Mouse (Mus musculus): ENCODE results near the gene Mpp1.
A peak's percentile ranks its signal among the peaks of the same experiment; 100 is the strongest.

Gene Mpp1

DNA sequence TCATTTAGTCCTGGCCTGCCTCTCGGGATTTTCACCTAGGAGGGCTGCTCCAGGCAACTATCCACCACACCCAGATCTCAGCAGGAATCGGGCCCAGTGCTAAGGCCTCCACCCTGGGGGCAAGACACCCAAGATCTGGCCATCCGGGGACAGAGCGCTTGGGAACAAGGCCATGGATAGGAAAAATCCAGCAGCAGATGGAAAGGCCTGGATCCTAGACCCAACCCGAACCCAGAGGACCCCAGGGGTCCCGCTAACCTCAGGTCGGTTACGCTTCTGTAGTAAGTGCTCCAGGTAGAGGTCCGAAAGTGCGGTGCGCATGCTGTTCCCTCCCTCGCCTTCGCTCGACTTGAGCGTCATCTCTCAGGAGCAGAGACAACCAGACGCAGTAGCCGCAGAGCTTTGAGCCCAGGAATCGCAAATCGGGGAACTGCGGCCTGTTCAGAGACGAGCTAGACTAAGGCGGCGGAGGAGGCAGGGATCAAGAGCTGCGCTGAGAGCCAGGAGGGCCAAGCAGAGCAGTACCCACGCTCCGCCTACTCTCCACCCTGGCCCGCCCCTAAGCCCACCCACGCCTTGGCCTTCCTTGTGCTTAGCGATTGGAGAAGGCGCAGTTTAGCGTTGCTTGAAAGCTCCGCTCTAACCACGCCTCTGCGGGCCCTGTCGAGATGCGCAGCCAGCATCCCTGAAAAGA is at the start of gene Mpp1:
Gene Mpp1, minus strand, starts transcription at position 550 of the 694 bp plus-strand sequence.
- DNase-seq (ENCODE audit: extremely low spot score) = peak; percentile 81

DNA sequence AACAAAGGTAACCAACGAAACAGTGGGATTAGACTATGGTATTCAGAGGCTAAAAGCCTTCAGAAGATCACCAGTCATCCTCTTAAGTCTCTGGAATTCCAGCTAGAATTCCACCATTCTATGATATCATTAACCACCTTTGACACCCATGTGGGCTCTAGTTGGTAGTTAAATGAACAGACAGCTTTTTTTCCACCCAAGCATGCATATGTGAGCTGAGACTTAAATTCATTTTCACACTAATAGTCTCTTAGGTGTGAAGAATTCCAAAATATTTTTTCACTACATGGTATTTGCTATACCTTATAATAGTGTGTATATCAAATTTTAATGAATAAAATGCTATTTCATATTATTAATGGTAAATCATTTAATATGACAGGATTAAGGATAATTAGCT is 32.9 kb upstream of the Mpp1 start, which contains the start of gene Smim9:
Gene Smim9, minus strand, starts transcription at position 101 of the 400 bp plus-strand sequence.
- DNase-seq (ENCODE audit: extremely low spot score) = no peak

DNA sequence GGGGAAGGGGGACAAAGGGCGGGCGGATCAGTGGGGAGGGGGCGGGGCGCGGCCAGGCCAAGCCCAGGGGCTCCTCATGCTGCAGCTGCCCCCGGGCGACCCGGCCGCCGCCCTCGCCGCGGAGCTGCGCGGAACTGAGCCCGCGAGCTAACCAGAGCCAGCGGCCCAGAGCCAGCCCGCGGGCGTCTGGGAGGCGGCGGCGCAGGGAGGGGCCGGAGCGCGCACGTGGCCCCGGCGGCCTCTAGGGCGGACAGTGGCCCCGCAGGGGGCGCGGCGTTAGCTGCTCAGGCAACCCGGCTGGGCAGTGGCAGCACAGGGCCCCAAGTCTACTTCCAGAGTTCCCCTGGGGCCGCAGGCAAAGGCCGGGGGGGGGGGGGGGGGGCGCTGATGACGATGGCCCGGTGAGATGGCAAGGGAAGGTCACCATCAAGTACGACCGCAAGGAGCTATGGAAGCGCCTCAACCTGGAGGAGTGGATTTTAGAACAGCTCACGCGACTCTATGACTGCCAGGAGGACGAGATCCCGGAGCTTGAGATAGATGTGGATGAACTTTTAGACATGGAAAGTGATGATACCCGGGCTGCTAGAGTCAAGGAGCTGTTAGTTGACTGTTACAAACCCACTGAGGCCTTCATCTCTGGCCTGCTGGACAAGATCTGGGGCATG is 24.9 kb upstream of the Mpp1 start:
- DNase-seq (ENCODE audit: extremely low spot score) = peak; percentile 56

DNA sequence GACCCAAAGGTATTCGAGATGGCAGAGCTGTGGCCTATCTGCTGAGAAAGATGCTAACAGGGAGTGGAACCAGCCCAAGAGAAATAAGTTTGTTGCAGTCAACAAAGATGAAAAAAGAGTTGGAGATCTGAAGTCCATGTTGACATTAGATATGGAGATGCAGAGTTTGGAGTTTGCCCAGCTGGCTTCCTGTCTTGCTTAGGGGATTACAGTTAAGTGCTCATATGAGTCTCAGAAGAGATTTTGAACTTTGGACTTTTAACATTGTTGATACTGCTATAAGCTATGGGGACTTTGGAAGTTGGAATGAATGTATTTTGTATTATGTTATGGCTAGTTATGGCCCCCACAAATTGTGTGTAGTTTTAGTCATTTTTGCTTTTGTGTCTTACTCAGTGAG is 21.4 kb upstream of the Mpp1 start:
- no peak for DNase-seq (ENCODE audit: extremely low spot score)

DNA sequence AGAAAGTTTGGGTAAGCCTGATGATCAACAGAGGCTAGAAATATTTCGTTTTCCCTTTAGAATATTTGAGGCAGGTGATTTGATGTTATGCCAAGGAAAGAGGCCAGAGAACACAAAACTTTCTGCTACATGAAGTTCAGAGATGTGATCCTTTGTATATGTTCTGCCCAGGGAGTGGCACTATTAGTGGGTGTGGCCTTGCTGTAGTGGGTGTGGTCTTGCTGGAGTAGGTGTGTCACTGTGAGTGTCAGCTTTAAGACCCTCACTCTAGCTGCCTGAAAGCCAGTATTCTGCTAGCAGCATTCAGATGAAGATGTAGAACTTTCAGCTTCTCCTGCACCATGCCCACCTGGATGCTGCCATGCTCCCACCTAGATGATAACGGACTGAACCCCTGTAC is 19.5 kb upstream of the Mpp1 start:
- DNase-seq (ENCODE audit: extremely low spot score) = no peak

DNA sequence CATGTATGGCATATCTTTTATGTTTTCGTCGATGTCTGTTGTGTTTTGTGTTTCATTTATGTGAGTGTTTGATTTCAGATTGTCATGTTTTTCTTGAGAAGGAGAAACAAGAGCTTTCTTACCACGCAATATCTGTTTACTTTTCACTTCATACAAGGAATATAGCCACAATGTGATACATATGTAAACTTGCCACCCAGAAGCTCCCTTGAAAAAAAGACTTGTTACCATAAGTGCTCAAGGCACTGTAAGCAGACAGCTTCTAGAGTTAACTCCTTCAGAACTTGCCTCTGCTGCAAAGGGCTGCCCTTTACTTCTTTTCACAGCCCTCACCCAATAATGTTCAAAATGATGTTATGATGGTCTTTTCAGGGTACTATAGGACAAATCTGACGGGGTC is 17.6 kb upstream of the Mpp1 start:
- no peak for DNase-seq (ENCODE audit: extremely low spot score)

DNA sequence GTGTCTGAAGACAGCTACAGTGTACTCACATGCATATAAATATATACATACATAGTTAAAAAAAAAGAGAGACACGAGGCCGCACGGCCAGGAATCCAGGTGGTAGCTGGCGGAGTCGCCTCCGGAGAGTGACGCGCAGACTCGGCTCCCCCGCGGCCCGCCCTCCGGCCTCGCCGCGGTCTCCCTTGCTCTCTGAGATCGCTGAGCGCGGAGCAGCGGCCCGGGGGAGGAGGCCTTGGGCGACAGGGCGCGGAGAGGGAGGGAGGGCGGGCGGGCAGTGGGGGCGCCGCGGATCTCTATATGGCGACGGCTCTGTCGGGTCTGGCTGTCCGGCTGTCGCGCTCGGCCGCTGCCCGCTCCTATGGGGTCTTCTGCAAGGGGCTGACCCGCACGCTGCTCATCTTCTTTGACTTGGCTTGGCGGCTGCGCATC is 12.3 kb upstream of the Mpp1 start:
- peak; percentile 12 for DNase-seq (ENCODE audit: extremely low spot score)

DNA sequence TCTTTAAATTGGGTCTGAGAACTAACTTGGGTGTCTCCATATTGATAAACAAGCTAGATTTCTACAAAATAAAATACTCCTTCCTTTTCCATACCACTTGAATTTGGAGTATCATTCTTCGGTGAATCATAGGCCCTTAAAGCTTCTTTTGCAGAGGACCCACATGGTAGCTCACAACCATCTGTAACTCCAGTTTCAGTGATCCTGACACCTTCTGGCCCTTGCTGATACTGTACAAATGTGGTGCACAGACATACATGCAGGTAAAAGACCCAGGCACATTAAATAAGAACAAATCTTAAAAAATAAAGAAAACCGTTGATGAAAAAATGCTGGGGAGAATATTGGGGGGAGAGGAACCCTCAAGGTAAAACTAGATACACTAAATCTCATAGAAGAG is 7.4 kb upstream of the Mpp1 start:
- DNase-seq (ENCODE audit: extremely low spot score) = no peak

DNA sequence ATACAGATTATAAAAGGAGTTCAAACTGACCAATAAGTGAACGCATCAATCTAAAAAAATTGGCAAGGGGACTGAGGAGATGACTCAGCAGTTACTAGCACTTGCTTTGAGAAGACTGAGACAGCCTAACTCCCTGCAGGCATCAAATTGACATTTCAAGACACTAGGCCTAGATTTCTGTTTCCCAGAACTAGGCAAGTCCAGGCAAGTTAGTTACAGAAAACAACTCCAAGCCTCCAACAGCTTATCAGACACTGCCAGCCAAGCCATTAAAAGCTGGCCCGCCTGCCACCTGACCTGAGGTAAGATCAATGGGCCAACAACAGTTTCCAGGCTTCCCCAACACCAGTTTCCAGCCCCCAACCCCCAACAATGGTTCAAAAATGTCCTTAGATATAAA is 6.9 kb upstream of the Mpp1 start:
- DNase-seq (ENCODE audit: extremely low spot score) = no peak

DNA sequence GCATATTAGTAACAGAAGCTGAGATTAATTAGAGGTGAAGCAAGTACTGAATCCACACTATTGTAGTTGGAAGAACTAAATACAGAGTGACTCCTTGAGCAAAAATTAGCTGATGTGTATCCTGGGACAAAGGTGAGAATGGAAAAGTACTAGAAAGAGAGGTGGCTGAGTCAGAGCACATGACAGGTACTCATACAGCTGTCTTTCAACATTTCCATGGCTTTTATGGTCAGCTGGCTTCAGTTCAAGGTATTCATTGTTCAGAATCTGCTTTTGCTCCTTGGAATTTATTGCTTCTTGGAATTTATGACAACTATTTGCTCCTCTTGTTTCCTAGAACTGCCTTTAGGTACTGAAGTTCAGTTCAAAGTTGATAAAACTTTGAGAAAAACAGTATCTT is 6.1 kb upstream of the Mpp1 start:
- DNase-seq (ENCODE audit: extremely low spot score) = no peak

DNA sequence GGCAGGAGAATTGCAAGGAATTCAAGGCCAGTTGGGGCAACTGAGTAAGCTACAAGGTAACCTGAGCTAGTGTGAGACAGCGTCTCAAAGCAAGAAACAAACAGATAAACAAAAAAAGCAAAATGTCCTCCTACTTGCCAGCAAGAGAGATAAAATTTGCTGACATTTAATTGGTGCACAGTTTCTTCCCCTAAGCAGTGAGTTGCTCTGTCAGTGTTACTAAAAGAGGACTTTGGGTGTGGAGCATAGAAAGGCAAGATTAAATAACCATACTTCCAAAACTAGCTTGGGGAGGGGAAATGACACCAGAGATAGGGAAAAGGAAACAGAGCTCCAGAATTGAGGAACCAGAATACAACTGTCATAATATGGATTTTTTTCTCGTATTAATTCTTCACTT is 1.3 kb downstream of the Mpp1 start:
- DNase-seq (ENCODE audit: extremely low spot score) = no peak

DNA sequence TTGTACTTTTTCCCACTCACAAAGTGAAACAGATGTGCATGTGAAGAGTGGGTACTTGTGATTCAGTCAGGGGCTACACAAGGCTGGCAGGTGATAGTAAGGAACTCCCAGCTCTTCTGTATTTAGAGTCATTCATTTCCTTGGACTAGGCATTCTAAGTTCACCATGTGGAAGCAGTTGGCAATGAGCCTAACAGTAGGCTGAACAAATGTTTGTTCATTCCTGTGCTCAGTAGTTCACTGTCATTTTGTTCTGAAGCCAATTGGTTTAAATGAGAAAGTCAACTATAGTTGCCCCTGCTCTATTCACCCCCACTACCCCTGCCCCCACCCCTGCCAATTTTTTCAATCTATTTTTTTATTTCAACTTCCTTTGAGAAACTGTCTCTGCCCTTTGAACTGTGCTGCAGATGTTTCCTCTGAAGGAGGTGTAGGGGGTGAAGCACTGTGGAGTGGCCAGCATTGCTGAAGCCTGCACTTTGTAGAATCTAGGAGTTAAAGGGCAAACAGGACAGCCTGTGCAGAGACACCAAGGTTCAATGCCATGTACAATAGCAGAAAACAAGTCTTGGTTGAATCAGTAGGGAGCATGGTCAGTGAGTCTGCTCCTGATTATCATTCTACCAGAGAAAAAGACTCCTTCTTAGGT is 2.4 kb downstream of the Mpp1 start:
- no peak for DNase-seq (ENCODE audit: extremely low spot score)

DNA sequence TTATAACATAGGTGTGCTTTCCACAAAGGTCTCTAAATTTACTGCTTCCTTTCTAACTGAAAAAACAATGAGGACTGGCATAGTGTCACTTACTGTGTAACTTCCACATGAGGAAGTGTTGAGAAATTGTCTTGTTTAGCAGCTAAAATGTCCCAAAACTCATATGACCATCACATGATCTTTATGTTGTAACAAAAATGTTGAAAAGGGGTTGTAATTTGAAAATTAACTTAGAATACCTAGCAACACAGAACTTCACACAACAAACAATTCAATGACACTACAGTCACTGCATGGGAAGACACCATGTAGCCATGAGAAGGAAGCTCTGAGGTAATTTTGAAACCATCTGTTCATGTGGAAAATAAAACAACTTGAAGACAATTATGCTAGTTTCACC is 3.9 kb downstream of the Mpp1 start:
- no peak for DNase-seq (ENCODE audit: extremely low spot score)

DNA sequence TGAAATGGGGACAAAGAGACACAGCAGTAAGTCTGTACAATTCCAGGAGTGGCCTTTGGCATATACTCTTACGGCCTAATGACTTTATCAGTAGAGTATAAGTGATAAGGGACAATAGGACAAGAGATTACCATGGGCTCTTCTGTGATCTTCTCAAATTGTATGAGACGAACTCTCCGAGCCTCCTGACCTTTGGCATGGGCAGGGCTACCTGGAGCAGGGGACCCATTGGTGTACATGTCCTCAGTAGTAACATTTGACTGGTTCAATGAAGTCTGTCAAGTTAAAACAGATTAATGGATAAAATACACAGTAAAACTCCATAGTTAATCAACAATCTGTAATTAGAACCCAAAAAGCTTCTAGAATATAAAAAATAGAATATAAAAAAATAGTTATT is 5.2 kb downstream of the Mpp1 start:
- no peak for DNase-seq (ENCODE audit: extremely low spot score)

DNA sequence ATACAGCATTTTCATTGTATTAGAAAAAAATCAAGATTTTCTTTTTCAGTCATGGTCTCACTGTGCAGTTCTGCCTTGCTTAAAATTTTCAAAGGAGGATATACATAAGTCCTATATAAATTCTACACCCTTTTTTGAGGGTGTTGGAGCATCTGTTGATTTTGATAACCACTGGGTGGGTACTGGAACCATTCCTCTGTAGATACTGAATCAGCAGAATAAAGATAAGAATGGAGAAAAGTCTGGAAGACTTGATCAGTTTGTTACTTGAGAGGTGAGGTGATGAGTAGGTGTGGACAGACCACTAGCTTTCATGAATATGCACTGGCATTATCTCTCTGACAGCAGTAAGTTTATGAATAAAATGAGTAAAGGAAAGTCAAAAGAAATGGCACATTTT is 15.3 kb downstream of the Mpp1 start:
- DNase-seq (ENCODE audit: extremely low spot score) = no peak

DNA sequence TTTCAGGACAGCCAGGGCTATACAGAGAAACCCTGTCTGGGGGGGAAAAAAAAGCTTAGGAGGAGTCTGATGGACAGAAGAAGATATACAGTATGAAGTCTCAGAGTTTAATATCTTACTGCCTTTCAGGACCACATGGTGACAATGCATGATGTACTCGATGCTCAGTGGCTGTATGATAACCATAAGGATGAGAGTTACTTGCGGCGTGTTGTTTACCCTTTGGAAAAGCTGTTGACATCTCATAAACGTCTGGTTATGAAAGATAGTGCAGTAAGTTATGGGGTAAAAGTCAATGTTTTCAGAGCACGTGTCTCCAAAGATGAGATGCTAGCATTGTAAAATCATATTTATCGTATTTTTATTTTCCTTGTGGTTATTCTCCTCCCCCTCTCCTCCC is 28.5 kb downstream of the Mpp1 start:
- no peak for DNase-seq (ENCODE audit: extremely low spot score)

DNA sequence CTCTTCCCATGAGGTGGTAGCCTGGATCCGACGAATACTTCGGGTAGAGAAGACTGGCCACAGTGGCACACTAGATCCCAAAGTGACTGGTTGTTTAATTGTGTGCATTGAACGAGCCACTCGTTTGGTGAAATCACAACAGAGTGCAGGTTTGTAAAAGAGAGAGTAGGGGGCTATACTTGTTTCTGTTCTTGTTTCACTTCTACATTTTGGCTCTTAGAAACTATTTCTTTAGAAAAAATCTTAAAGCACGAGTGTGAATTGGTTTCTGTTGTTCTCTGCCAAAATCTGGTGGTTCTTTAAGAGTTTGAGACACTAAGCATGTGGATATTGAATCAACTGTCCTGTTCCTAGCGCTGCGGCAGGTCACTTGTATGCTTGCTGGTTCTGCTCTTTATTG is 32.0 kb downstream of the Mpp1 start:
- DNase-seq (ENCODE audit: extremely low spot score) = no peak

DNA sequence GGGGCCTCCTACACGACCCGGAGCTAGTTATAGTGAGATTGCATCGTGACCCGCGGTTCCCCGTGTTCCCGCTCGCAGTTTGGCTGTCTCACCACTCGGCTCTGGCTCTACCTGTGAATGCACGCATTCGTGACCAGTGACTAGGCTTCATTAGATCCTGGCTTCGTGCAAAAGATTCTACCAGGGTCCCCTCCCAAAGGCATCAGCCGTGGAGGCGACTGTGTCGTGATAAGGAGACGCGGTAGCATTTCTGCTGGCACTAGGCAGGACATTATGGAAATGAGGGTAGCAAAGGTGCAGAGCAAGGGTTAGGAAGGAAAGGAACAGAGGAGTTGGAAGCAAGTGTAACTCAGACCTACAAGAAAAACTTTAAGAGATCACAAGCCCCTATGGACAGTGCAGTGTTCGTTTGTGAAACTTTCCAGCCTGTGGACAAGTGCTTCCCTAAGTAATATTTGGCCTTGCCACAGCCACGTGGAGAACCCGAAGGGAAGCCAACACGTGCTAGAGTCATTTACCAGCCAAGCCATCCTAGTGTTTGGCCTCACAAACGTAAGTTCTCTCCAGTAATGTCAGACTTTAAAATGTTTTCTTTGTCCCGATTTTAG is 34.5 kb downstream of the Mpp1 start:
- no peak for DNase-seq (ENCODE audit: extremely low spot score)

DNA sequence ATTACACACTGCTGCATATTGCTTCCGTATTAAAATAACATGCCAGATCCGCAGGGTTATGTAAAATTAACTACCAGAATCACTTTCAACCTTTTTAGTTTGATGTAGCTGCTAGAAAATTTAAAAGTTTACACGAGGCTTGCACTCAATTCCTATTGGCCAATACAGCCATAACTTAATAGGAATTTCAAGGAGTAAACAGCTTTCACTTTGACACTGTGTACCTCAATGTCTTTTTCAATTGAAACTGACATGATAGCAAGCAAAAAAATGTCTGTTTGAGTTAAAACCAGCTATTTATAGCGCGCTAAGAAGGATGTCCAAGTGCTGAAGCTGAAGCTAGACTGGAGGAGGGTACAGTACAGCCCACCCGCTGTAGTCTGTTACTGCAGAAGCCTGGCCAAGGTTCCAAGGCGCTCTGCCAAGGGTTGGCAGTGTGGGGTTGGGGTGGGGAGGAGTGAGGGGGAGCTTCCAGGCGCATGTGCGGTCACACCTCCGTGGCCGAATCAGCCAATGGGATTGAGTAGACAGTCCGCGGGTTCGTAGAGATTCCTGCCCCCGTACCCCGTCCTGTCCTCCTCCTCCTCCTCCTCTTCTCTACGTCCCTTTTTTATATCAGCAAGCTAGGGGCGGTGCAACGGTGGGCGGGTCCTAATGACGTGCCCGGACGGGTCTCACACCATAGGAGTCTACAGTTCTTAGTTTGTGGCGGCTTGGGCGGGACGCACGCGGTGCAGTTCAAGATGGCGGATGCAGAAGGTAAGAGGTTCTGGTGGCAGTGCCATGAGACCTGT is 35.2 kb downstream of the Mpp1 start, which contains the start of gene Dkc1:
Gene Dkc1, plus strand, starts transcription at position 486 of the 794 bp plus-strand sequence.
- peak; percentile 86 for DNase-seq (ENCODE audit: extremely low spot score)

DNA sequence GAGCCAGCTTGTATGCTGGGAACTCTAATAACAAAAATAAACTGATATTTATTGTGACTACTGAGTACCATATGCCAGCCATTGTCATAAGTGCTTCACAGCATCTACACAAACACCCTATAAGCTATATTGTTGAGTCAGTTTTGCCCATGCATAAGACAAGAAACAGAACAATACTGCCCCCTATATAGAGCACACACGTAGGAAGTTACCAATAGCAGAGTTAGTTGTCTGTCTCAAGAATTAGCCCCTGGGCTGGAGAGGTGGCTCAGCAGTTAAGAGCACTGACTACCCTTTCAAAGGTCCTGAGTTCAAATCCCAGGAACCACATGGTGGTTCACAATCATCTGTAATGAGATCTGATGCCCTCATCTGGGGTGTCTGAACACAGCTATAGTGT is 45.2 kb downstream of the Mpp1 start:
- no peak for DNase-seq (ENCODE audit: extremely low spot score)

DNA sequence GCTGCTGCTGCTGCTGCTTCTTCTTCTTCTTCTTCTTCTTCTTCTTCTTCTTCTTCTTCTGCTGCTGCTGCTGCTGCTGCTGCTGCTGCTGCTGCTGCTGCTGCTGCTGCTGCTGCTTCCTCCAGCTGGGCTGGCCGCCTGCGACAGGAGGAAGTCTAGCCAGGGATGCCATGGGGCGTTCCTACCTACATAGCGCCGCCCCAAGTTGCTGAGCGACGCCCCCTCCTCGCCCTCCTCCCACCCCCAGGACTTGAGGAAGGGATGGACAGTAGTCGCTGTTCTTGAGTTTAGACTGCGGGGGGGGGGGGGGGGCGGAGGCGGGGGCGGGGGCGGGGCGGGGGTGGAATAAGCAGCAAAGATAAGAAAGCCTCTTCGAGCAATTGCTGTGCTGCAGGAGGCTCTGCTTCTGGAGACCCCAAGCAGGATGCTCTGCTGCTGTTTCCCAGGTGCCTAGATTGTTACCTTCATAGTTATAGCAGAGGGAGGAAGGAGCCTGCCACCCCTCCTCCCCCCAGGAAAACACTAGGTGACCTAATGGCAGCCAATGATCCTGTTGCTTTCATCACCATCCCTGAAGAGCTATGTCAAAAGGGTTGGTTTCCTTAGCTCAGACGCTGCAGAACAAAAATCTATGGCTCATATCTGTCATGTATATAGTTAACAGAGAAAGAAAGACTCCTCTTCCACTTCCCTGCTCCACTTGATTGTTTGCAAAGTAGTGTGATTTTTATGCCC is 45.9 kb downstream of the Mpp1 start, which contains the start of gene Gab3:
Gene Gab3, minus strand, starts transcription at position 685 of the 735 bp plus-strand sequence.
- DNase-seq (ENCODE audit: extremely low spot score) = peak; percentile 35

Measured in embryo, embryonic 9.5 days (tissue).